Mouse (Mus musculus): ENCODE data around the gene Foxq1.

GRCm38 (mm10) chr13:31599576-31599975, 43.6 kb downstream of the Foxq1 start:
- TF ChIP-seq EP300 (IDR thresholded peaks at IDR 0.05; ENCODE audit: insufficient read depth, low read depth, low read length): no peak
- TF ChIP-seq CTCF (IDR thresholded peaks at IDR 0.05): no peak
- no peak for TF ChIP-seq POLR2A (IDR thresholded peaks at IDR 0.05; ENCODE audit: insufficient read depth, low read depth, low read length)
